Mouse (Mus musculus) stomach, postnatal 0 days (tissue): ENCODE data around the gene Tgfb2.

Experiments
- CTCF ChIP-seq: IDR thresholded peaks from 2 replicates; pipeline ENCODE4 v1.5.1; 2016; ENCODE audit warnings: antibody characterized with exemption, low read depth, mild to moderate bottlenecking, moderate library complexity
- EP300 ChIP-seq: optimal IDR thresholded peaks from 2 replicates; pipeline ENCODE3; 2016; ENCODE audit warnings: antibody characterized with exemption

DNA sequence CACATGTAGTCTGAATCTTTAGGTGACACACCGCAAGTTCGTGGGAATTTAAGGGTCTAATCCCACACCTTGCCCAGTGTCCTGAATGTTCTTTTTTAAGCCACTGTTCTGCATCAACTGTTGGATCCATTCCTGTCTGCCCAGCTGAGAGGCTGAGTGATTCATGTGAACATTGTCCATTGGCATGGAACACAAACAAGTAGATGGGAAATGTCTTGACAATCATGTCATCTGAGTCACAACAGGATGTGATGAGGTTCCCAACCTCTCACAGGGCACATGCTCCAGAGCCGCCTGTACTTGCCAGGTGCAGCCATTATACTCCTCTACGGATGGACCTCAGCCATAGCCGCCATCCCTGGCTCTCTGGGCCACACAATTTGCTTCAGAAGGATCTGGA lies 101.7 kb downstream of the Tgfb2 start:
- TF ChIP-seq CTCF (no peak), EP300 (no peak)
